Mouse (Mus musculus) myocyte (in vitro differentiated cells): ENCODE measurements around the gene Gmpr2. TPM values are rescaled to one million over a fixed set of nuclear protein-coding genes. Genes with fewer than 3 reads are reported as not detected.

Source experiments
- H3K27me3 ChIP-seq: one replicate; pipeline ENCODE4 v1.6.1; 2011; ENCODE audit not compliant: control insufficient read depth, insufficient read depth, insufficient read length
- H3K36me3 ChIP-seq: one replicate; pipeline ENCODE4 v1.6.1; 2011; ENCODE audit not compliant: control insufficient read depth, insufficient read depth
- H3K4me2 ChIP-seq: one replicate; pipeline ENCODE4 v1.6.1; 2011; ENCODE audit warnings: low read depth, control low read depth
- H3K4me3 ChIP-seq: one replicate; pipeline ENCODE4 v1.5.1; 2011; ENCODE audit warnings: mild to moderate bottlenecking, control low read depth, moderate library complexity
- H3K79me2 ChIP-seq: one replicate; pipeline ENCODE4 v1.6.1; 2011; ENCODE audit not compliant: control insufficient read depth, insufficient read depth
- H3ac ChIP-seq: one replicate; pipeline ENCODE4 v1.6.1; 2011; ENCODE audit not compliant: control insufficient read depth, insufficient read length
- CEBPB ChIP-seq: IDR thresholded peaks from 2 replicates; pipeline ENCODE4 v1.6.1; 2011; ENCODE audit warnings: mild to moderate bottlenecking, moderate library complexity; ENCODE audit not compliant: poor library complexity, insufficient read depth, severe bottlenecking
- E2F4 ChIP-seq: IDR thresholded peaks from one replicate; pipeline ENCODE4 v1.6.1; 2011; ENCODE audit warnings: mild to moderate bottlenecking, control low read depth, moderate library complexity; ENCODE audit not compliant: insufficient read depth
- MAX ChIP-seq: IDR thresholded peaks from one replicate; pipeline ENCODE4 v1.6.1; 2011; ENCODE audit warnings: low read depth, mild to moderate bottlenecking, control low read depth
- MYOD1 ChIP-seq, 3 experiments: IDR thresholded peaks; one replicate each; pipeline ENCODE4 v1.6.1; 2011; ENCODE audit warnings: control low read depth in 2 of 3, low read depth in 2 of 3, mild to moderate bottlenecking in 2 of 3, moderate library complexity in 1 of 3; ENCODE audit not compliant: insufficient read length in 2 of 3, control insufficient read depth in 1 of 3
- MYOG ChIP-seq, 3 experiments: IDR thresholded peaks; one replicate each; pipeline ENCODE4 v1.6.1; 2011; ENCODE audit warnings: control low read depth in 2 of 3, low read depth in 2 of 3, mild to moderate bottlenecking in 2 of 3; ENCODE audit not compliant: insufficient read length in 2 of 3, control insufficient read depth in 1 of 3, insufficient read depth in 1 of 3
- POLR2A ChIP-seq: IDR thresholded peaks from one replicate; pipeline ENCODE4 v1.6.1; 2011; ENCODE audit warnings: low read depth, mild to moderate bottlenecking, control low read depth, moderate library complexity; ENCODE audit not compliant: insufficient read length
- POLR2AphosphoS2 ChIP-seq: IDR thresholded peaks from one replicate; pipeline ENCODE4 v1.6.1; 2011; ENCODE audit warnings: low read depth, control low read depth; ENCODE audit not compliant: insufficient read length
- REST ChIP-seq: IDR thresholded peaks from one replicate; pipeline ENCODE4 v1.6.1; 2011; ENCODE audit warnings: mild to moderate bottlenecking, control low read depth, moderate library complexity; ENCODE audit not compliant: insufficient read depth, insufficient read length
- SRF ChIP-seq: IDR thresholded peaks from one replicate; pipeline ENCODE4 v1.6.1; 2011; ENCODE audit warnings: low read depth; ENCODE audit not compliant: control insufficient read depth, insufficient read length
- TCF12 ChIP-seq: IDR thresholded peaks from one replicate; pipeline ENCODE4 v1.6.1; 2011; ENCODE audit warnings: mild to moderate bottlenecking, control low read depth; ENCODE audit not compliant: poor library complexity, insufficient read depth, severe bottlenecking
- TCF3 ChIP-seq: IDR thresholded peaks from one replicate; pipeline ENCODE4 v1.6.1; 2011; ENCODE audit warnings: low read depth, control low read depth; ENCODE audit not compliant: insufficient read length
- USF1 ChIP-seq: IDR thresholded peaks from one replicate; pipeline ENCODE4 v1.6.1; 2011; ENCODE audit warnings: low read depth, mild to moderate bottlenecking, control low read depth, moderate library complexity
- polyA plus RNA-seq: library from polyadenylated mRNA; unstranded; fragments of >200 nt; fragmentation: generic; extraction: Trizol; gene quantifications from one replicate; pipeline ENCODE4 v1.2.1, GENCODE M21; 2012; ENCODE audit warnings: missing spikeins

Gmpr2 gene
- polyA plus RNA-seq, 1 experiment: 11.9 TPM

DNA sequence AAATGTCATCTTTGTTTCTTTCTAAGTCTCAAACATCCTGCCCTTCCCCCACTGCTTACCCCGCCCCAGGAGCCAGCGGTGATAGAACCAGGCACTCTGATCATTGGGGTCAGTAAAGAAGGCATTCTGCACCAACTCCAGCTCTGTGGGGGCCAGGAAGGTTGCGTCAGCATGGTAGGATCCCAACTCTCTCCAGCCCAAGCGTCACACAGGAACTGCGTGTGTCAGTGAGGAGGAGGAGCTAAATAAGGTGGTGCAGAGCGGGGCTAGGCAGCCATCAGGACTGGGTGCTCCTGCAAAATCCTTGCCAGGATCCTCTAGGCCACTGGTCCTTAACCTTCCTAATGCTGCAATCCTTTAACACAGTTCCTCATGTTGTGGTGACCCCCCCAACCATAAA lies 48.0 kb downstream of the Gmpr2 start:
- H3K79me2 ChIP-seq: no peaks in the 10 kb centered on the region
- H3ac ChIP-seq: no peak overlapping the region
- no peaks in the 10 kb centered on the region for H3K36me3 ChIP-seq
- TF ChIP-seq POLR2AphosphoS2: no peak
- no peak for TF ChIP-seq MYOG (IDR thresholded peaks at IDR 0.05; ENCODE audit: control insufficient read depth in 1 of 3, insufficient read depth in 1 of 3, insufficient read length in 2 of 3, low read depth in 2 of 3)
- no peak for TF ChIP-seq USF1
- no peak for TF ChIP-seq SRF
- no peak for TF ChIP-seq TCF3
- TF ChIP-seq E2F4: no peak
- no peak for TF ChIP-seq CEBPB
- TF ChIP-seq REST: no peak
- TF ChIP-seq MYOD1 (IDR thresholded peaks at IDR 0.05; ENCODE audit: control insufficient read depth in 1 of 3, insufficient read length in 2 of 3, low read depth in 2 of 3): no peak
- no peak for TF ChIP-seq MAX
- TF ChIP-seq TCF12: no peak
- no peak for TF ChIP-seq POLR2A
- H3K4me2 ChIP-seq: no peak overlapping the region
- H3K27me3 ChIP-seq: no peaks in the 10 kb centered on the region
- no peak overlapping the region for H3K4me3 ChIP-seq

DNA sequence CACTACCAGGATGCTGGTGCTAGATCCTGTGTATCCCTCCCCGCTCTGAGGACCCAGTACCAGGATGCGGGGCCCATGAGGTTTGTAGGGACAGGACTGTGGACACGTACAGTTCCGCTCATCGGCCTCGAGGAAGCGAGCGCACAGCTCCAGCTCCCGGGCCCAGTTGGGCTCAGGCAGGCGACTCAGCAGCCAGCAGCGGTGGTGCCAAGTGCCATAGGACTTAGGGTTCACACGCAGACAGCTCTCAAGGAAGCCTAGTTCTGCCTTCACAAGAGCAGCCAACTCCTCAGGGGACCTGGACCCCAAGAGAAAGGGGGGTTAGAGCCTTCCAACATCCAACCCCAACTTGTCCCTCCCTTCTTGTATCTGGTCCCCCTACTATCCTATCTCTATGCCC lies 48.9 kb downstream of the Gmpr2 start:
- no peak for TF ChIP-seq SRF
- Histone ChIP-seq H3ac (no peak overlapping the region), H3K4me3 (peak overlapping the region; percentile 44), H3K27me3 (no peaks in the 10 kb centered on the region), H3K4me2 (no peak overlapping the region), H3K36me3 (no peaks in the 10 kb centered on the region), H3K79me2 (no peaks in the 10 kb centered on the region)

DNA sequence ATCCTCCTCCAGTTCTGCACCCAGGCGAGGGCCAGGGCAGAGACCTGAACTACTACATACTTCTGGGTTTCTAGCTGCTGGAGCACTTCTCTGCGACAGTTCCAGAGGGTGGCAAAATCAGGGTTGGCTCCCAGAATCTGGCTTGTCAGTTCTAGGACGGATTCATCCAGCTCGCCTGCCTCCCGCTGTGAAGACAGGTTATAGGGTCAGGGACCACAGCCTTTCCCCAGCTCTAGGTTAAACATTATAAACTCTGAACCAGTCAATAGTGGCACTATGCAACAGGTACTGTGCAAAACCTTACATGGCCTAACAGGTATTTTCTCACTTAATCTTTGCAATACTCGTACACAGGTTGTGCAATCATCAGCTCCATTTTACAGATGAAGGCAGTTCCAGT lies 49.3 kb downstream of the Gmpr2 start:
- peak overlapping the region; percentile 39 for H3ac ChIP-seq
- no peak for TF ChIP-seq E2F4
- TF ChIP-seq TCF3: no peak
- TF ChIP-seq REST: no peak
- no peak for TF ChIP-seq MYOG (IDR thresholded peaks at IDR 0.05; ENCODE audit: control insufficient read depth in 1 of 3, insufficient read depth in 1 of 3, insufficient read length in 2 of 3, low read depth in 2 of 3)
- no peak for TF ChIP-seq TCF12
- no peak for TF ChIP-seq USF1
- no peak for TF ChIP-seq POLR2AphosphoS2
- no peak for TF ChIP-seq MYOD1 (IDR thresholded peaks at IDR 0.05; ENCODE audit: control insufficient read depth in 1 of 3, insufficient read length in 2 of 3, low read depth in 2 of 3)
- TF ChIP-seq MAX: no peak
- no peak for TF ChIP-seq POLR2A
- TF ChIP-seq CEBPB: no peak
- TF ChIP-seq SRF: no peak
- no peaks in the 10 kb centered on the region for H3K79me2 ChIP-seq
- no peaks in the 10 kb centered on the region for H3K36me3 ChIP-seq
- peak overlapping the region; percentile 91 for H3K4me2 ChIP-seq
- H3K27me3 ChIP-seq: no peaks in the 10 kb centered on the region
- peak overlapping the region; percentile 44 for H3K4me3 ChIP-seq

DNA sequence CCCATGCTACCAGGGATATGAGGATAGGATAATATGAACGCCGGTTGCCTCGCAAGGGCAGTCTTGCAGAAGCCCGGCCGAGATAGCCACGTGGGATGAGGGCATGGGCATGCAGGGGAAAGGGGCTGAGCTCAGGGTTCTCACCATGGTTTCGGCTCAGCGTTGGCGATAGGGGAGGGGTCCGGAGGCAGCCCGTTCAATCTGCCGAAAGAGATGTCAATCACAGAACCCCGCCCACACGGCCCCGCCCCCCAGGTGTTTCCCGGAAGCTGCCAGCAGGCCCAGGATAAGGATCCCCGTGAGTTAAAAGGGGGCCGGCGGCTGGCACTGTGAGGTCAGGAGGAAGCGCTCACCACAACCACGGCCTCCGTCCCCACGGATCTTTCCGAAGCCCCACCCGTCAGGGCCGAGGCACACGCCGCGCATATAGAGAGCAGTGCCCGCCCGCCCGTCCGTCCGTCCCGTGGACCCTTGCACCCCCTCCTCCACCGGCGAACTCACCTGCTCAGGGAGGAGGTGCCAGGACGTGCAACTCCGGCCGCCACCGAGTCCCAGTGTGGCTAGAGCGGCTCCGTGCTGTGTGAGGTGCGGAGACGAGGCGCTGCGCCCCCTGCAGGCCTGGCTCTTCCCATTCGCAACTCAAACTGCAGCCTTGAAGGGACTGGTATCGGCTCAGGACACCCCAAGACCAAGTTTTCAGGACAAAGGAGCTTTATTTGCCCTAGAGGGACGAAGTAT lies 50.1 kb downstream of the Gmpr2 start, which contains the start of gene Rabggta:
TSS of gene Rabggta (minus strand) at position 564 of the 738 bp plus-strand sequence.
- no peak for TF ChIP-seq MAX
- TF ChIP-seq POLR2AphosphoS2: peak; percentile 35
- TF ChIP-seq MYOG (IDR thresholded peaks at IDR 0.05; ENCODE audit: control insufficient read depth in 1 of 3, insufficient read depth in 1 of 3, insufficient read length in 2 of 3, low read depth in 2 of 3): peak in 2 of 3 experiments; percentile 57 to 70
- TF ChIP-seq MYOD1 (IDR thresholded peaks at IDR 0.05; ENCODE audit: control insufficient read depth in 1 of 3, insufficient read length in 2 of 3, low read depth in 2 of 3): peak in 2 of 3 experiments; percentile 28 to 40
- no peak for TF ChIP-seq E2F4
- TF ChIP-seq POLR2A: peak; percentile 66
- H3ac ChIP-seq: peak within 1 kb of the TSS; percentile 39
- H3K27me3 ChIP-seq: no peaks in the 10 kb centered on the region
- H3K36me3 ChIP-seq: no peaks in the 10 kb centered on the region
- H3K79me2 ChIP-seq: no peaks in the 10 kb centered on the region
- H3K4me2 ChIP-seq: peak within 1 kb of the TSS; percentile 91
- H3K4me3 ChIP-seq: peak within 1 kb of the TSS; percentile 44

DNA sequence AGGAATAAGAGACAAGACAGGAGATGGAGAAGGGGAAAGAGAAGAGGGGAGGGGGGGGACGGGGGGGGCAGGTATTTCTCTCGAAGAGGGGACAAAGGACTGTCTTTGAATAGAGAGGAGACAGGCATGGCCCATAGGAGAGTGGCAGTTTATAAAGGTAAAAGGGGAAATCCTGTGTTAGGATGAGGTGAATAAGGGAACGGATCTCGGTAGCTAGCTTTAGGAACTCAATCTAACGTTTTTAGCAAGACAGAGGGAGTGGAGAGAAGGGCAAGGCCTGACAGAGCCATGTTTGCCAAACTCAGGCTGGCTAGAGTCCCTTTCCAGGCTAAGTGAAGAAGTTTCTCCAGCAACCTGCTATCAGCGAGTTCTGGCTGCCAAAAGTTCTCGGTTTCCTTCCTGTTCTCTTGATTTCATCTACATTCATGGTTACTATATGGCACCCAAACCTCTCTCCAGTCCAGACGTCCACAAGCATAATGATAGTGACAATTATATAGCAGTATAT lies 50.8 kb downstream of the Gmpr2 start:
- Histone ChIP-seq H3K4me3 (peak overlapping the region; percentile 44), H3K4me2 (peak overlapping the region; percentile 25), H3ac (peak overlapping the region; percentile 39), H3K79me2 (no peaks in the 10 kb centered on the region), H3K27me3 (no peaks in the 10 kb centered on the region), H3K36me3 (no peaks in the 10 kb centered on the region)
- TF ChIP-seq CEBPB (no peak), MYOD1 (IDR thresholded peaks at IDR 0.05; ENCODE audit: control insufficient read depth in 1 of 3, insufficient read length in 2 of 3, low read depth in 2 of 3) (no peak), POLR2AphosphoS2 (no peak), REST (no peak), POLR2A (no peak), E2F4 (no peak), SRF (no peak), TCF12 (no peak)
